Mouse (Mus musculus): ENCODE measurements around the gene Cep152.

Gene Cep152

DNA sequence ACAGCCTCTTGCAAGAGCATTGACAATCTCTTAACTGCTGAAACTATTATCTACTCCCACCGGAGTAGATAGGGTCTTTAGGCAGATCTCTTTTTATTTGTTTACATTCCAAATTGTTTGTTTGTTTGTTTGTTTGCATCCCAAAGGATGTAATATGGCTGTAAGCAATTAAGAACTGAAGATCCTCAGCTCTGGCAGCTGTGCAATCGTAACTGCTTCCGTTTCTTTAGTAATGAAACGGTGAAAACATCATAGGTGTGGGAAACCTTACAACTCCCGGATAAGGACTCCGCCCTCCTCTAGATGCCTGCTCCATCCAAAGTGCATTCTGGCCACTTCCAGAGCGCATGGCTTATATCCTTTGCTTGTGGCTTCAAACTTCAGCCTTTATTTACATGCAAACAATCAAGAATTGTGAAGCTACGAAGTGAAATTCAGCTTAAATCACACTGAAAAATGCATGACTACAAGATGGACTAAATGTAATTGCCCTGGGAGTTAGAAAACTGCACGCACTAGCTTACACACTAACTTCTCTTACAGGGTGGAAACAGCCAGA lies 707 bp downstream of the Cep152 start:
- no peak for DNase-seq

DNA sequence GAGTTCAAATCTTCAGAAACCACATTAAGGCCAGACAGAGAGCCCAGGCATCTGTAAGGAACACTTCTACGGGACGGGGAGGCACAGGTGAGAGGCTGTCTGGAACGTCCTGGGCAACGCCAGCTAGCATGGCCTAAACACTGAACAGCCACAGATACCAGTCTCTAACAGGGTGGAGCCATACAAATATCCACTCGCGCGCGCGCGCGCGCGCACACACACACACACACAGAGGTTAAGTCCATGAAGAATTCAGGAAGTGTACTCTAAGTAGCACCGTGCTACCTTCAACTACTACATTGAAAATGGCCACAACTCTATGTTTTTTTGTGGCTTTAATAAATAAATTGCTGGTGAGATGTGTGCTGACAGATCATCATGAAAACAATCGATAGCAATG lies 1.7 kb downstream of the Cep152 start:
- no peak for DNase-seq

DNA sequence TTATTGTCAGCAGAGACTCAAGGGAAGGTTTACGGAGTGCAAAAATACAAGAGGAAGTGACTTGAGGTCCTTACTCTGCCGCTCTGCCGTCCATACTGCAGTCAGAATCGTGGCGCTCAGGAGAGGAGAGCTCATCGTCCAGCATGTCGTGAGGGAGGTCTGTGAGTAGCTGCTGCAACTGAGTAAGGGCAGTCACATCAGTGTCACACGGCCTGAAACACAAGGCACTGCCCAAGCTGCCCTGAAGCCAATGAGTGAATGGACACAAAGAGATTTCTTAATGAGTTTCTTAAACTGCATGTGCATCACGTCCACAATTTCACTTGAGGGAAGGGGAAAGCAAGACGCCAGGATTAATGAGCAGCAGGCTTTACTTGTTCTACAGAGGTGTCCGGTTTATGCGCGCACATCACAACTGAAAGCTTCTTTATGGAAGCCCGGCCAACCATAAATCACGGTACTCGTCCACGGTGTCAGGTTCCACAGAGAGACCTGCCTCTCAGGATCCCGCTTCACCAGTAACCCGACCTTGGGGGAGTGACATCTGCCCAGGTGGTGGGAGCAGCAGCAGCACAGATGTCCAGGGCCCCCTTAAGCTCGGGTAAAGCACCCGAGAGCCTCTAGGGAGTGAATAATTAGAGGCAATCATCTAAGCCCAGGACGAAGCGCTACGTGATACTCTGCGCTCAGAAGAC lies 4.6 kb downstream of the Cep152 start:
- DNase-seq = no peak

DNA sequence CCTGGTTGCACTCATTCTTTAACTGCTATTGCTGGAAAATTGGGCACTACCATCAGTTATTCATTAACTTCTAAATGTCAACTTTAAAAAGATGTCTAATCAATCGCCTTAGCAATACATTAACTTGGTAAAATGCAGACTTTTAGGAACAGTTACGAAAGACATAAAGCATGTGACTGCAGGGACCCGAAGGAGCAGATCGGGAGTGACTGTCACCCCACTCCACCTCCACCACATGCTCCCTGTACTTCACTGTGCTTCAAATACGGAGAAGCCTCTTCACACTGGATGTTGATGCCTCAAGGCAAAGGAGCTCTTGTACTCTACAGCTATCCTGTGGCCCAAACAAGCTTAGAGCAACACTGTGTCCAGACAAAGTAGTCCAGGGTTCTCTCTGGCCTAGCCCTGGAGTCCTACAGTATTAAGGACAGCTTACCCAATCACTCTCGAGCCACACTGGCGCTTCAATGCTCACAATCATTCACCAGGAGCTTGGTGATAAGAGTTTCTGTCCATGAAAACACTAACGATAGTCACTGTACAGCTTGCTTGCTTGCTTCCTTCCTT lies 9.0 kb downstream of the Cep152 start:
- no peak for DNase-seq

DNA sequence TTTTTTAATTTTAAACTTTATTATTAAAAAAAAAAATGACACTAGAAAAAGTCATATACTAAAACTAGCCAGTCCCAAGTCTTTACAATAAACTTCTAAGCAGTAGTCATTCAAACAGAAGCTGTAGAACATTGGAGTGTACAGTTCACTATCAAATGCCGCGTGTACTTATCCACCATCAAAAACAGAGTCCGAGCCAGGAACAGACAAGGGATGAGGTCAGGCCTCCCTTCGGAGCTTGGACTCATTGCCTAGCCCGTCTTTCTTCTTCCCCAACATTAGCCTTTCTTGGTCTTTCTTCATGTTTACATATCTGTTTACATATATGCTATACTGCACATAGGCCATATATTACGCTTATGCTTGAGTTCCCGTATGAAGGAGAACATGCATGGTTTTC lies 9.5 kb downstream of the Cep152 start:
- no peak for DNase-seq

DNA sequence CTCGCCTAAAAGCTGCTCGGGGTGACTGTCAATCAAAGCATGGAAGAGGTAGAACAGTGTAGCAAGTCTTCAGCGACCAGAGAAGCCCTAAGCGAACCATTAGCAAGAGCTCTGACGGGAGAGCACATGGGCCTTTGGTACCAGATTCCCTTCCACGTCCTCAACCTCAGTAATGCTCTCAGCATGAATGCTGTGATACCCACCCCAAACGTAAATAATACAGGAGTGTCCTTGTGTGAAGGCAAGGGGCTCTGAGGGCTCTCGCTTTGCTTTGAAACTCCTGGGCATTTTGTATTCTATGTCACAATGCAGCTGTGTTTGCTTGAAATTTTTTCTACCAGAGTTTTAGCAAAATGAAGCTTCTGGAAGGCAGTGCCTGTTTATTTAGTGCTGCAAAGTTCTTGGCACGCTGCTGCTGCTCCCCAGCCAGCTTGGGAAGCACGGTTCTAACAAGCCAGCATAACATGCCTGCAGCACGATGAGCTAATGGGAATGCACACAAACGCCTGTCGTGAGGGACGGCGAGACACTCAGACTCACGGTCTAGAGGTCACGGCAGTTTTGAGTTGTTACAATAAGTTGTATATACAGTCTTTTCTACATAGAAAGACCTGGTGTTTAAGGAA lies 18.6 kb downstream of the Cep152 start:
- no peak for DNase-seq

DNA sequence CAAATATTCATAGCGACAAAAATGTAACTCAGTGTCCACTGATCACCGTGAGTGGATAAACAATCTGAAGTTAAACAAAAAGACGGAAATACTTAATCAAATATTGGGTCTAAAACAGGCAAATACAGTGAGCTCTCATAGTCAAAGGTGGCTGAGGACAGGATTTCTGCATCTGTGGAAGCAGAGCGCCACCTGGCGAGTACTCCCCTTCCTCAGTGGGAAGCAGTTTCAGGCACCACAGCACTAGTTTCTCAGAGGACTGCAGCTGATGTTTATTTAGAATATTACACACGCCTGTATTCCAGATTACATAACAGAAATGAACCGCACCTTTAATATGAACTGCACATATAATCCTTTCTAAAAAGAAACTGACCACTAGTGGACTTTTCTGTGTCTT lies 20.3 kb downstream of the Cep152 start:
- DNase-seq = no peak

DNA sequence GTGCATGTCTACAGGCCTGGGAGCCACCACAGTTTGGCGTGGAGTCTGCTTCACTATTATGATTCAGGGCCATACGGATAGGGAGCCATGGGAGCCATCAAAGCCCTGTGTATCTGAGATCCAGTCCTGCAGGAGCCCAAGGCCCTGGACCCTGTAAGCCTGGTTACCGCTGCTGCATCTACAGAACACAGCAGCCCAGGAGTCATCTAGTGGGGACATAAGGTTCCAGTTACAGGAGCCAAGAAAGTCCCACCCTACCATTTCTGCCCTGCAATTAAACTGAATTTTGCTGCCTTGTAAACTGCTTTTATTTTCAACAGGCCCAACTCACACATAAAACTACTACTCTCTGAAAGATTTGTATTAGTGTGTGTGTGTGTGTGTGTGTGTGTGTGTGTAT lies 21.9 kb downstream of the Cep152 start:
- DNase-seq = no peak

DNA sequence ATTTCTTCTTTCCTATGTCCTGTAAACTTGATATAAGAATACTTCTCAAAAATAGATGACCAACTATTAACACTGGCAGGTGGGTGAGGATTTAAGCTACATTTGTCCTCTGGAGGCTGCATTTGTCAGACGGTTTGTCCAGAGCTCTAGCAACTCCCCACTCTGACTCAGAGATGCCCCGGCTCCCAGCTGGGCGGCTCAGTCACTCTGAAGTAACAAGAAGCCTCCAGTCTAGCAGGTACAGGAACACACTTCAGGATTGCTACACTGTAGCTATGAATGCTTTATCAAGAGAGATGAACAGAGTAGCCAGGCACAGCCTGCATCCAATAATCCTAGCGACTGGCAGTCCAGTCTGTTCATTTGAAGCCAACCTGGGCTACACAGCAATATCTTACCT lies 26.0 kb downstream of the Cep152 start:
- no peak for DNase-seq

DNA sequence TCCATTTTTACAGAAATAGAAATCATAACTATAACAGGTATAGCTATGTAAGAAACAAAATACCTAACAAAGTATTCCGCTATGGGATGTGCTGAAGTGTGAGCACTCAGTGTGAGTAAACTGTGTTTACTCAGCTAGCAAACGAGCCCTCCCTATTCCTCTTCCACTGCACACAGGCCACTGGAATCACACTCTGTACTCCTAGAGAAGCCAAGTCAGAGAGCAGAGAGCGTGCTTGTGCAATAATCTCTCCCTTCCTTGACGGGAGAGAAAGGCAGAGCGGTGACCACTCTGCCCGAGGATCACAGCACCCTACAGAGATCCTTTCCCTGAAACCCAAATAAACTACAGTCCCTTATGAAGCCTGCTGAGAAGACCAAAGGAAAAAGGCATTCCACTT lies 26.7 kb downstream of the Cep152 start:
- DNase-seq = no peak

DNA sequence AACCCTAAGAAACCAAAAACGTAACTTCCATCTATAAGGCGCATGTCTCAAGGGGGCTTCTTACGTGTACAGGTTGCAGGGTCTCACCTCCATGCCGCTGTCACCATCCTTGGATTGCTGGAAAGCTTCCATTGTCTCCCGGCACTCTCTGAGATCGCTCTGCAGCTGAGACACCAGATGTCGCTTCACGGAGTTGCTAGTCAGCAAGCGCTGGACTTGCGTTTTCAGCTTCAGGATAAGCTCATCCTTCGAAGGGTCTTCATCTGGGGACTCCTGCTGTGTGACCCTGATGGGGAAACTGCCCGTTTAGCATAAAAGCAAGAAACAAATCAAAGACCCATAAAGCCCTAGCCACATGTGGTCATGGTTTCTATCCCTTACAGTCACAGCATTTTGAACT lies 30.1 kb downstream of the Cep152 start:
- DNase-seq = no peak

DNA sequence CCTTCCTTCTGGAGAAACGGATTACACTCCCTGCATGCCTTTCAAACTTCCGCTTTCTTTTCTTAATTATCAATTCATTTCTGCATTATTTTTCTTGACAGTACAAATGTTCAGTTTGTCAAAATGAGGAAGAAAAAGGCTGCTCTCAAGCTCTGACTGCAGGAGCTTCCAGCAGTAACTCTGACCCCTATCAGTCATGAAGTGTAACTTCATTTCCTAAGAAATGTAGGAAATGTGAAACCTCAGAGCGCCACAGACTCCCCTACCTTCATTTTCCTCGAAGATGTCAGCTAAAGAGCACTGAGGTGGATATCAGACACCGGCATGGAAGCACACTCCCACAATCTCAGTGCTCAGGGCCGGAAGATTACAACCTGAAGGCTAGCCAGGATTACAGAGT lies 30.8 kb downstream of the Cep152 start:
- no peak for DNase-seq

DNA sequence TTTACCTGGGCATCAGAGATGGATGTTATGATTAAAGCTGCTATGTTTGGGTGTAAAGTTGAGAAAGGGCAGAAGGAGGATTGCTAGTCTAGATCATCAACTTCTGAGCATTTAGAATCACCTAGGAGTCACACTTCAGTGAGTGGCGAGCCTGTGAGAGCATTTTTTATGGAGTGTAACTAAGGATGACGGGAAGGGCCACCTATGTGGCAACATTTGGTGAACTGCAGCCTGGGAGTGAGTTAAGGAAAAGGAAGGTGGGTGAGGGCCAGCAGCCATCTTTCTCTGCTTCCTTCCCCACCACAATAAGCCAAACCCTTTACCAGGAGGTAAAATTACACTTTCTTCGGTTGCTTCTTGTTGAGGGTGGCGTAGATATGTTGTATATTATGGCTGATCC lies 33.0 kb downstream of the Cep152 start:
- no peak for DNase-seq

DNA sequence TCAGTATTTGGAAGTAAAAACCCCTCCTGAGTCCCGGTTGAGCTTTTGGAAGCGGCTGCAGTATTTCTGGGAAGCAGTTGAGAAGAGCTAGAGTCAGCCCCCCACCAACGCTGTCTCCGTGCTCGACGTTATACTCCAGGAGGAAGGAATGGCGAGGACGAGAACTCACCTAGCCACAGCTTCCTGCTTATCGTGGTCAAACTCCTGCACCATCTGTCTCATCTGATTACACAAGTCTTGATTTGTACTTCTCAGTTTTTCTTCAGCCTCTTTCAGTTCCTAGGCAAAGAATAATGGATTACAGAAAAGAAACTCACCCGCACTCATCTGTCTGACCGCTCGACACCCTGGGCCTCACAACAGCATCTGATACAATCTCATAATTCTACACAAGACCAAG lies 35.6 kb downstream of the Cep152 start:
- no peak for DNase-seq

DNA sequence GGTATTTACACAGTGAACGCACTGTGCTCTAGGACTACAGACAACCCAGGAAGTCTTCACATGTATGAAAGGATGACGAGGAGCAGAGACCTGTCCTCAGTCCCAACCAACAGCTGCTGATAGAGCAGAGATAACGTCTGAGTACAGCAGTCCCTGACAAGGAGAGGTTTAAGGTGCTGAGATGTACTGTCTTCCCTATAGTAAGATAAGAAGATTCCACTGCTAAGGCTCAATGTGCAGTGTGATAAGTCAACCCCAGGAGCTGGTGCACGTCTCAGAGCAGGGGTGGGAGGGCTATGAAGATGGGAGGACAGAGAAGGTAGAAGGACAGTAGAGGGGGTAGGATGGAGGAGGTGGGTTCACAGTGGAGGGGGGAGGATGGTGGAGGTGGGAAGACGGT lies 43.8 kb downstream of the Cep152 start:
- no peak for DNase-seq

DNA sequence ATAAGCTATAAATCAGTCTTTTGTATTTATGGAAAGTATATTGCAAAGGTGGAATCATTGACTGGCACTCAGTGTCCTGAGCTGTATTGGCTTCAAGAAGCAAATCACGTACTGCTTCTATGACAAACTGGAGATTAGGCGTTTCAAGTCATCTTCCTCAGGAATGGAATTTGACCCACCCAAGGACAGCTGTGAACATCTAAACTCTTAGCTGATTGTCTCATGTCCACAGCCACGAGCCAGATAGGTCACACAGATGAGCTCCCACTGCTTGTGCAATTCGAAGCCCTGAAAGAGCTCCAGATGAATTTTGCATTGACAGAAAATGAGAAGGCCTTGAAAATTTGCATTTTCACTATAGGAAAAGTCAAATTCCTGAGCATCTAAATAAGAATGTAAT lies 47.2 kb downstream of the Cep152 start:
- no peak for DNase-seq

DNA sequence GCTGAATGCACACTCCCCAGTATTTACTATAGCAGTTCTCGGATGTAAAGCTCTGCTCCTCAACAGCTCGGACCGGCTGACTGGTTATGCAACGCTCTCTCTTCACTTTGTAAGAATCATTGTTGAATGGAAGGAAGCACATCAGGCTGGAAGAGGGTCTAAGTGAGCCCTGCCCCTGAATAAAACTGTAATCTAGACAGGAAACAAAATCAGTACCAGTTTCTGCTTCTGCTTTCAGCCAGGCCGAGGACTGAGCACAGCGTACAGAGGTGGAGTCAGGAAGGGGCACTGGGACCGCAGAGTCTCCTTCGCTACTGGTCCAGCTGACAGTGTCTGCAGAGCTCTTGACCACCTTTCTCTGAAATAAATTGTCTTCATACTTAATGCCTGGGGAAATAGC lies 48.4 kb downstream of the Cep152 start:
- DNase-seq = no peak

DNA sequence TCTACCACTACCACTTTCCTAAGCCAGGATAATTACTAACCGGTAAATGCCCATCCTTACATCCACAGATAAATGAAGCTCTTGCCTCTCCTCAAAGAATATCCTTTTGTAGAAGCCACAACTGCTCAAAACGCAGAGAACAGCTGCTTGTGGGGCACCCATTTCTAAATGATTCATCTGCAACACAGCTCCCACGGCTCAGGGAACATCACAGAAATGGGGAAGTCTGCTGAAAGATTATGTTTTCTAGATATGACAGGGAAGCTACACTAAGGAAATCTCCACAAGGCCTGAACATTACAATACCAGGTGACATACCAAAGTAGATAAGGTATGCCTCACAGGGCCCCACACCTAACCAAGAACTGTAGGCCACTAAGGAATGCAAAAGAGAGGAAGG lies 49.1 kb downstream of the Cep152 start:
- DNase-seq = no peak

DNA sequence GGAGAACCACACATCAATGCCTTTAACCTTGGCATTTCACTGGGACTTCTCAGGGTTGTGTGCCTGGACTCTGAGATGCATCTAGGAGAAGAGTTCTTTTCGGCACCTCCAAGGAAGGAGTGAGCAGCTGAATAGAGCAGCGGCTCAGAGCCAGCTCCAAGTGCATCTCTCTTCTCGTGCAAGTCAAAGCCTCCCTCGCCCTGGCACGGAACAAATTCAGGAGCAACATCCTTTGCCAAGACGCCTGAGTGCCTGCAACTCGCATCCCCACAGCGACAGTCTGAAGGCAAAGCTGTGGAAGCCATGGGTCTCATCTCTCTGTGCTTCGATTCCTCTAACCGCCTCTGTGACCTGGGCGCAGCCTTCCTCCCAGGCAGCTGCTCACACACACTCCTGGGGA lies 61.0 kb downstream of the Cep152 start:
- no peak for DNase-seq

DNA sequence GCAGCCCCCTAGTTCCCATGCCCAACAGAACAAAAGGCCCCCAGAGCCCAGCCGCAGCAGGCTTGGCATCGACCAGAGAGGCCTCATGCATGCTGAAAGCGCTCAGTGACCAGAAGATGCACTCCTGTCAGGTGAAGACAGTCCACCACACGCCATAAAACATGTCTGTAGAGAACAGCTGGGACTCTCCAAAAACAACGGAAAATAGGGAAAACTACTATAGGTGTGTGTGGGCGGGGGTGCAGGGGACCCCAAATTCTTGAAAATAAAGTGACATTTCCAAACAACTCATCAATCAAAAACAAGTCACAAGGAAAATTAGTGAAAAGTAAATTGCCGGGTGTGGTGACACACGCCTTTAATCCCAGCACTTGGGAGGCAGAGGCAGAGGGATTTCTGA lies 62.5 kb downstream of the Cep152 start:
- DNase-seq = no peak

DNA sequence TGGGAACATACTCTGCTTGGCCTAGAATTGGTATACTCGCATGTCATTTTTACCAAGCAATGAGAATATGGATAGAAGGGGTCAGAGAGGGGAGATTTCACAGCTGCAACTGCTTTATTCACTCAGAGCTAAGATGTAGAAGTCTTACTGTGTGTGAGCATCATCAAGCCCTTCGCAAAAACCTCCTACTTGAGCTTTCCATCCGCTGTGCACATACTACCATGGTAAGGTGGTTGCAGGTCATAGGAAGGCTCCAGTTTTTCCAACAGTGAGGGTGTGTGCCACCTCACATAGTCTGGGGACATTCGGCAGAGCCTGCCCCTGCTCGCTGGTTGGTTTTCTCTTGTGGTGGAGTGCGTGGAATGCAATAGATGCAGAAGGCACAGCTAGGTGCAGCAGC lies 64.9 kb downstream of the Cep152 start:
- DNase-seq = no peak

DNA sequence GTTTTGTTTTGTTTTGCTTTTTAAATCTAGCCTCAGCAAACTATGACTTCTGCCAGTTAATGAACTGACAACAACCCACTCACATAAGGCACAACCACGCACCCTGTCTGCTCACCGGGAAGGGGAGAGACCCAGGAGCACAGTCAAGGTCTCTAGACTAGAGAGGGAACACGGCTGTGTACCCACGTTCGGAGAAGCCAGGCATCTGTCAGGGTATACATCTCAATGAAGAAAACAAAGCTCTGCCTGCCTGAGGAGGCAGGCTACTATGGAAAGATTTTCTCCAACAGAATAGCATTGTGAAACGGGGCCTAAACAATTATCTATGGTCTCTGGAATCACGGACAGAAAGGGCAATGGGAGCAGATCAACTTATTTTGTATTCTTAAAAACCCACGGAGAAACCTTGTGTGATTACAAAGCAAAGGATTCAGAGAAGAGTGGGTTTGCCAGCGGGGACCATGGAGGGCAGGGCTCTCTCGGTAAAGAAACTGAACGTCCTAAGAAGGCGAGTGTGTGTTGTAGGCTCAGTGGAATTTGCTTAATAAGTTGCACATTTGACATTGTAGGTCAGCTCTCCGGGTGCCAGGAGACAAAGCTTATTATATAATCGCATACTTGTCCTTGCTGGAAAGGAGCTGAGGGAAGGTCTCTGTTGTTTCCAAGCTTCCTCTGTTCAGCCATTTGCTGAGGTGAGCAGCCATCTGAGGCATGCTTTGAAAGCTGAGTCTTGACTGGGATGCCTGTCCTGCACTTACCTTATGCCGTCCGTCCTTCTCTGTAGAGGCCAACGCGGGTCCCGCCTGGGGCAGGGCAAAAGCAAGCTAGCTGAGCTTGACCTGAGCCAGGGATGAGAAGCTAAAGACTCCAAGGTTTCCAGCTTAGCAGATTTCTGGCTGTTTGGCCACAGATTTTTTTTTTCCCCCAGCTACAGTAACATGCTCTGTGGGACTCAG lies 66.0 kb downstream of the Cep152 start:
- DNase-seq = no peak

DNA sequence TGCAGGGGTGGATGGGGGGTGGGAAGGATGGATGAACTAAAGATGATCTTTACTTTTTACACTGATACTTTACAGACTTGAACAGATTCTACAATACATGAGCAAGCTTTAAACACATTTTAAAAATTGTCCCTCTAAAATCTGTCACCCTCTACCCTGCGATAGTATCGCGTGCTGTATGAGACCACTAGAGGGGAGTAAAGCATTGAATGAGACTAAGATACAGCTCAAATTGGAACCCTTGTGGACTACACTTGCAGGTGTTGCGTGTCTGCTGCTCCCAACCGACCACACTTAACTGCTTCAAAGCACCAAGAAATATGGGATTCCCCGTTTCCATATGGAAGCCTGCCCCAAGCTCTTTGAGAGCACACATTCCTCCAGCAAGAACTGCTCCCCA lies 69.1 kb downstream of the Cep152 start:
- DNase-seq = no peak

Measured in thymus, adult 18-20 months (tissue).